Mouse (Mus musculus) MEL (cell line): ENCODE measurements around the gene Dock9. TPM values are rescaled to one million over a fixed set of nuclear protein-coding genes. Genes with fewer than 3 reads are reported as not detected.

Experiments
- DNase-seq: peaks from one replicate; pipeline ENCODE4 v3.0.0; 2011; ENCODE audit warnings: low read depth, low spot score
- H3K27ac ChIP-seq: 2 replicates; pipeline ENCODE4 v1.5.1; 2012; ENCODE audit warnings: low read depth, mild to moderate bottlenecking, control low read depth, low read length, moderate library complexity; ENCODE audit not compliant: control insufficient read depth
- H3K27me3 ChIP-seq, 2 experiments: fragments of 150-350 bp in 1 of 2; sonication (generic) in 1 of 2; 2 replicates each; pipeline ENCODE4 v1.6.1; 2012; ENCODE audit warnings: low read length in 2 of 2, mild to moderate bottlenecking in 2 of 2, improper control_type of control experiment in 1 of 2, moderate library complexity in 1 of 2; ENCODE audit not compliant: insufficient read depth in 2 of 2, control insufficient read depth in 1 of 2
- H3K36me3 ChIP-seq, 2 experiments: 2 replicates each; pipeline ENCODE4 v1.6.1; 2012 to 2014; ENCODE audit warnings: low read length in 2 of 2, improper control_type of control experiment in 1 of 2, inconsistent platforms in 1 of 2, mild to moderate bottlenecking in 1 of 2; ENCODE audit not compliant: insufficient read depth in 2 of 2, control insufficient read depth in 1 of 2
- H3K4me1 ChIP-seq, 2 experiments: fragments of 150-350 bp in 1 of 2; sonication (generic) in 1 of 2; 2 replicates each; pipeline ENCODE4 v1.6.1; 2012; ENCODE audit warnings: low read length in 2 of 2, improper control_type of control experiment in 1 of 2, mild to moderate bottlenecking in 1 of 2; ENCODE audit not compliant: insufficient read depth in 2 of 2, control insufficient read depth in 1 of 2
- H3K4me3 ChIP-seq, 2 experiments: fragments of 150-350 bp in 1 of 2; sonication (generic) in 1 of 2; 2 replicates each; pipeline ENCODE4 v1.5.1; 2012; ENCODE audit warnings: low read depth in 2 of 2, low read length in 2 of 2, mild to moderate bottlenecking in 2 of 2, moderate library complexity in 2 of 2, control low read depth in 1 of 2, improper control_type of control experiment in 1 of 2; ENCODE audit not compliant: control insufficient read depth in 1 of 2, insufficient read depth in 1 of 2
- H3K79me2 ChIP-seq: 2 replicates; pipeline ENCODE4 v1.6.1; 2012; ENCODE audit warnings: mild to moderate bottlenecking, low read length, moderate library complexity; ENCODE audit not compliant: control insufficient read depth, poor library complexity, insufficient read depth
- H3K9ac ChIP-seq: 2 replicates; pipeline ENCODE4 v1.6.1; 2012; ENCODE audit warnings: low read depth, mild to moderate bottlenecking, control low read depth, low read length, moderate library complexity; ENCODE audit not compliant: control insufficient read depth, poor library complexity, severe bottlenecking
- H3K9me3 ChIP-seq: fragments of 150-350 bp; sonication (generic); replicated peaks from 2 replicates; pipeline ENCODE4 v1.6.1; 2012; ENCODE audit warnings: mild to moderate bottlenecking, low read length, improper control_type of control experiment, moderate library complexity; ENCODE audit not compliant: insufficient read depth
- BHLHE40 ChIP-seq: IDR thresholded peaks from 2 replicates; pipeline ENCODE4 v1.6.1; 2012; ENCODE audit warnings: low read depth, mild to moderate bottlenecking, inconsistent platforms, low read length, improper control_type of control experiment, borderline replicate concordance
- CHD1 ChIP-seq: IDR thresholded peaks from 2 replicates; pipeline ENCODE4 v1.6.1; 2012; ENCODE audit warnings: low read depth, mild to moderate bottlenecking, inconsistent platforms, low read length, improper control_type of control experiment
- CHD2 ChIP-seq: IDR thresholded peaks from 2 replicates; pipeline ENCODE4 v1.6.1; 2011; ENCODE audit warnings: low read length, improper control_type of control experiment
- CTCF ChIP-seq, 3 experiments: IDR thresholded peaks in 2 of 3; conservative IDR thresholded peaks in 1 of 3; 2 replicates each; pipeline ENCODE4 v1.5.1; 2011 to 2012; ENCODE audit warnings: low read length in 3 of 3, low read depth in 2 of 3, mild to moderate bottlenecking in 2 of 3, improper control_type of control experiment in 1 of 3, inconsistent platforms in 1 of 3, mixed read lengths in 1 of 3, moderate library complexity in 1 of 3; ENCODE audit not compliant: control insufficient read depth in 1 of 3, insufficient read depth in 1 of 3, poor library complexity in 1 of 3, severe bottlenecking in 1 of 3
- E2F4 ChIP-seq: IDR thresholded peaks from 2 replicates; pipeline ENCODE4 v1.6.1; 2011; ENCODE audit warnings: low read depth, low read length, improper control_type of control experiment, borderline replicate concordance
- EP300 ChIP-seq, 2 experiments: IDR thresholded peaks; 2 replicates each; pipeline ENCODE4 v1.6.1; 2011; ENCODE audit warnings: improper control_type of control experiment in 2 of 2, low read length in 2 of 2, low read depth in 1 of 2, mild to moderate bottlenecking in 1 of 2
- GABPA ChIP-seq: IDR thresholded peaks from 2 replicates; pipeline ENCODE4 v1.6.1; 2012; ENCODE audit warnings: low read depth, mild to moderate bottlenecking, inconsistent platforms, low read length, improper control_type of control experiment, moderate library complexity
- MAX ChIP-seq: IDR thresholded peaks from 2 replicates; pipeline ENCODE4 v1.6.1; 2011; ENCODE audit warnings: low read length, improper control_type of control experiment
- MAZ ChIP-seq: IDR thresholded peaks from 2 replicates; pipeline ENCODE4 v1.6.1; 2012; ENCODE audit warnings: low read depth, mild to moderate bottlenecking, inconsistent platforms, low read length, improper control_type of control experiment
- MEF2A ChIP-seq: IDR thresholded peaks from 2 replicates; pipeline ENCODE4 v1.6.1; 2014; ENCODE audit warnings: low read depth, mild to moderate bottlenecking, inconsistent platforms, low read length, improper control_type of control experiment; ENCODE audit not compliant: poor library complexity, insufficient replicate concordance, severe bottlenecking; ENCODE audit errors: extremely low read depth
- MYB ChIP-seq: IDR thresholded peaks from 2 replicates; pipeline ENCODE4 v1.6.1; 2011; ENCODE audit warnings: mild to moderate bottlenecking, low read depth, low read length, improper control_type of control experiment
- MYC ChIP-seq: IDR thresholded peaks from 2 replicates; pipeline ENCODE4 v1.6.1; 2011; ENCODE audit warnings: low read depth, mild to moderate bottlenecking, low read length, improper control_type of control experiment, moderate library complexity
- POLR2A ChIP-seq, 2 experiments: IDR thresholded peaks; 2 replicates each; pipeline ENCODE4 v1.6.1; 2011 to 2012; ENCODE audit warnings: low read length in 2 of 2, mild to moderate bottlenecking in 2 of 2, control low read depth in 1 of 2, improper control_type of control experiment in 1 of 2, low read depth in 1 of 2, moderate library complexity in 1 of 2; ENCODE audit not compliant: control insufficient read depth in 1 of 2, insufficient read depth in 1 of 2, poor library complexity in 1 of 2
- POLR2AphosphoS2 ChIP-seq: IDR thresholded peaks from 2 replicates; pipeline ENCODE4 v1.6.1; 2011; ENCODE audit warnings: low read length, improper control_type of control experiment
- SIN3A ChIP-seq: IDR thresholded peaks from 2 replicates; pipeline ENCODE4 v1.6.1; 2012; ENCODE audit warnings: low read length, improper control_type of control experiment, inconsistent platforms
- TAL1 ChIP-seq: IDR thresholded peaks from 2 replicates; pipeline ENCODE4 v1.6.1; 2012; ENCODE audit warnings: mild to moderate bottlenecking, inconsistent platforms, low read length, moderate library complexity, mixed read lengths
- UBTF ChIP-seq: IDR thresholded peaks from 2 replicates; pipeline ENCODE4 v1.6.1; 2012; ENCODE audit warnings: low read depth, mild to moderate bottlenecking, inconsistent platforms, low read length, improper control_type of control experiment, moderate library complexity, borderline replicate concordance; ENCODE audit not compliant: insufficient read depth
- USF1 ChIP-seq: IDR thresholded peaks from 2 replicates; pipeline ENCODE4 v1.6.1; 2014; ENCODE audit warnings: low read depth, mild to moderate bottlenecking, inconsistent platforms, low read length, improper control_type of control experiment, moderate library complexity
- ZKSCAN1 ChIP-seq: IDR thresholded peaks from 2 replicates; pipeline ENCODE4 v1.6.1; 2012; ENCODE audit warnings: low read depth, mild to moderate bottlenecking, inconsistent platforms, low read length, improper control_type of control experiment, moderate library complexity
- ZMIZ1 ChIP-seq: IDR thresholded peaks from 2 replicates; pipeline ENCODE4 v1.6.1; 2012; ENCODE audit warnings: low read depth, mild to moderate bottlenecking, inconsistent platforms, low read length, improper control_type of control experiment, moderate library complexity
- ZNF384 ChIP-seq: IDR thresholded peaks from 2 replicates; pipeline ENCODE4 v1.6.1; 2012; ENCODE audit warnings: low read depth, mild to moderate bottlenecking, inconsistent platforms, low read length, improper control_type of control experiment
- polyA plus RNA-seq, 2 experiments: library from polyadenylated mRNA; stranded (reverse) in 1 of 2; unstranded in 1 of 2; fragments of >175 nt in 1 of 2; fragments of >200 nt in 1 of 2; gene quantifications; 2 replicates each; pipeline versions ENCODE4 v1.2.1 to v1.2.4; 2012; ENCODE audit warnings: low replicate concordance in 2 of 2, low read depth in 1 of 2; ENCODE audit not compliant: insufficient read length in 2 of 2, insufficient read depth in 1 of 2, missing spikeins in 1 of 2
- total RNA-seq: library from RNA; depleted of rRNA; stranded (reverse); fragments of 300-350 nt; gene quantifications from 2 replicates; pipeline ENCODE4 v1.2.3, GENCODE M21; 2012

The Dock9 gene
- total and polyA plus RNA-seq, 3 experiments = 6.3 to 9.4 TPM; not detected in 1

DNA sequence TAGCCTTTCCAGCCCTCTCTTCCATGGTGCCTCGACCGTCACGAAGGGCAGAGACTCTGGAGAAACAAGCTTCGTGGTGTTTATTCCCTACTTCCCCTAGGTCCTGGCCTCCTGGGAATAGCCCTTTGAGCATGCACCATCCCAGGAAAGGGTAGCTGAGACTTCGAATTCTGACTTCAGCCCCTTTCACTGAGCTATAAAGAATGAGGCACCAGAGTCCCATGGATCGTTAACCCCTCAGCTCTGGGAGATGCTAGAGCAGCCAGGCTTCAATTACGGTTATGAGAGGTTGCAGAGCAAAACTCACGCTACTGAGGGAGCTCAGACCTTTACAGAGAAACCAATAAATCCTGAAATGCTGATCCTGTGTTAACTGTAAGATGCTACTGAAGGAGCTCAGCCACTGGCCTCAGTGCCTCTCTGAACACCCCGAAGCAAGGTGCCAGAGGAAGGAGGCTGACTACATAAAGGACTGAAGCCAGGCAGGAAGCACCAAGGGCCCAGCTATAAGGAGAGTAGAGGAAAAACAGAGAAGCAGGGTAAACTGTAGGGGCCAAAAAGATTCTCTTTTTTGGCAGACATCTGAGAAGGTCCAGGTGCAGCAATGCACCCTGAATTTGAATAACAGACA, 53.7 kb downstream of the Dock9 start:
- no peak overlapping the region for H3K9ac ChIP-seq
- no peak overlapping the region for H3K27ac ChIP-seq
- H3K79me2 ChIP-seq = no peaks in the 10 kb centered on the region
- no peak for DNase-seq
- H3K27me3 ChIP-seq = no peaks in the 10 kb centered on the region
- no peak for TF ChIP-seq CHD1
- no peak for TF ChIP-seq ZKSCAN1
- no peak for TF ChIP-seq POLR2A (IDR thresholded peaks at IDR 0.05; ENCODE audit: control insufficient read depth in 1 of 2, insufficient read depth in 1 of 2, low read depth in 1 of 2, low read length in 2 of 2, poor library complexity in 1 of 2)
- TF ChIP-seq MYB = no peak
- no peak for TF ChIP-seq ZNF384
- no peak for TF ChIP-seq EP300 (IDR thresholded peaks at IDR 0.05; ENCODE audit: low read depth in 1 of 2, low read length in 2 of 2)
- TF ChIP-seq MAX = no peak
- TF ChIP-seq GABPA = no peak
- no peak for TF ChIP-seq USF1
- TF ChIP-seq MYC = no peak
- TF ChIP-seq TAL1 = no peak
- no peak for TF ChIP-seq SIN3A
- no peak for TF ChIP-seq MAZ
- TF ChIP-seq E2F4 = no peak
- no peak for TF ChIP-seq ZMIZ1
- TF ChIP-seq MEF2A = no peak
- TF ChIP-seq CHD2 = no peak
- no peak for TF ChIP-seq UBTF
- TF ChIP-seq CTCF (IDR thresholded peaks at IDR 0.05 in 2 of 3, conservative IDR thresholded peaks at IDR 0.05 in 1 of 3; ENCODE audit: control insufficient read depth in 1 of 3, insufficient read depth in 1 of 3, low read depth in 2 of 3, low read length in 3 of 3, poor library complexity in 1 of 3, severe bottlenecking in 1 of 3) = no peak
- H3K36me3 ChIP-seq = no peaks in the 10 kb centered on the region
- H3K4me1 ChIP-seq = no peaks in the 10 kb centered on the region
- H3K4me3 ChIP-seq = no peak overlapping the region
- H3K9me3 ChIP-seq = no peaks in the 10 kb centered on the region

DNA sequence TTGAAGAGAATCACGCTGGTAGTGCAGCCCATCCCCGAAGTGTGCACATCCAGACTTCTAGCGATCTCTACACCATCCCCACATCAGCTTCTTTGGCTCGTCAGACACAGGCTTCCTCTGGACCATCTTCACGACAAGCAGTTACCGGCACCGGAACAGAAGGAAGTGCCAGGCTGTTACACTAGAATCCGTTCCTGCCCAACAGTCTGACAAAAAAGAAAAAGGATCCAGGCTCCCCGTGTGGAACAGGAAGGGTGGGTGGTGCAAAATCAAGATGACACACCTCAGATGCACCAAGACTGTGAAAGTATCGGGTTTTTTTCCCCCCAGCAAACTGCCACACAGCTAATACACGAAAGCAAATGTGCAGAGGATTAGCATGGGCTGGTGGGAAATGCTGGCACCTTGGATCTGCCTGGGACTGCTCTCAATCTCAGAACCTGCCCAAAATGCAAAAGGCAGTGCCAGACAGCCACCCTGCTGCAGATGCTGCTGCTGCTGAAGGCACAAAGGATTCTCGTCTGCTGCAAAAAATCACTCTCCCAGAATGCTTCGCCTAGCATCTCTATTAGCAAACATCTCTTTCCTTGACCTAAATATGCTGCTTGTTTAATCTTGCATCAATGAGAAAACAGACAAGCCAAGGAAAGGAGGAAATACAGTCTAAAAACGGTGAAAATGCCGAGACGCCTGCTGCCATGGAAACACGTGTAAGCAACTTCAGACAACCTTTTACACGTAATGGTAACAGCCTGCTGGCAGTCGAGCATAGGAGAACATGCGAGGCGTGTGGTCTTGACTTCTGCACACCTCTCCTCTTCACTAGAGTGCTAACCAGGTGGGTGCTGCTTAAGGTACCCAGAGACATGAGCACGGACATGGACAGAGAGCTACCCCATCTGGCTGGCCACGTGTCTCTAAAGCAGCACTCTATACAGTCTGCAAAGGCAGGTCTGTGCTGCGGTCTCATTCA, 58.9 kb downstream of the Dock9 start:
- no peak for DNase-seq
- H3K4me1 ChIP-seq = peaks cover 2 to 4% of the 10 kb centered on the region in 2 experiments; a peak in 1 of 4 replicates
- no peaks in the 10 kb centered on the region for H3K79me2 ChIP-seq
- no peaks in the 10 kb centered on the region for H3K27me3 ChIP-seq
- no peak overlapping the region for H3K9ac ChIP-seq
- peaks cover 0 to 3% of the 10 kb centered on the region in 2 experiments; a peak in 2 of 4 replicates for H3K36me3 ChIP-seq
- no peaks in the 10 kb centered on the region for H3K9me3 ChIP-seq
- no peak overlapping the region for H3K27ac ChIP-seq
- no peak for TF ChIP-seq ZMIZ1
- no peak for TF ChIP-seq SIN3A
- no peak for TF ChIP-seq BHLHE40
- TF ChIP-seq POLR2AphosphoS2 = no peak
- TF ChIP-seq EP300 (IDR thresholded peaks at IDR 0.05; ENCODE audit: low read depth in 1 of 2, low read length in 2 of 2) = no peak
- no peak for TF ChIP-seq CTCF (IDR thresholded peaks at IDR 0.05 in 2 of 3, conservative IDR thresholded peaks at IDR 0.05 in 1 of 3; ENCODE audit: control insufficient read depth in 1 of 3, insufficient read depth in 1 of 3, low read depth in 2 of 3, low read length in 3 of 3, poor library complexity in 1 of 3, severe bottlenecking in 1 of 3)
- TF ChIP-seq CHD1 = no peak
- no peak overlapping the region for H3K4me3 ChIP-seq
